Mouse (Mus musculus) megakaryocyte, embryonic 14.5 days (primary cell): ENCODE data around the gene Clybl.

Source experiments
- FLI1 ChIP-seq: IDR thresholded peaks from 2 replicates; pipeline ENCODE4 v1.6.1; 2012; ENCODE audit warnings: low read length, inconsistent platforms, mixed read lengths
- GATA1 ChIP-seq: IDR thresholded peaks from 3 replicates; pipeline ENCODE4 v1.6.1; 2012; ENCODE audit warnings: mixed read lengths, low read length, inconsistent platforms, borderline replicate concordance

- no peak for TF ChIP-seq GATA1
- no peak for TF ChIP-seq FLI1
Observed at GRCm38 (mm10) chr14:122281072-122281634, 99.6 kb downstream of the Clybl start.
